Mouse (Mus musculus) brain, embryonic 14.5 days (tissue): ENCODE data around the gene Epdr1. TPM values are rescaled to one million over a fixed set of nuclear protein-coding genes. Genes with fewer than 3 reads are reported as not detected.
A peak's percentile ranks its signal among the peaks of the same experiment; 100 is the strongest.

Source experiments
- DNase-seq: peaks from one replicate; pipeline ENCODE4 v3.0.0-alpha.2; 2011; ENCODE audit warnings: low read depth
- CTCF ChIP-seq: fragments of 200-500 bp; IDR thresholded peaks from 2 replicates; pipeline ENCODE4 v1.5.1; 2012; ENCODE audit warnings: inconsistent platforms, mild to moderate bottlenecking, moderate library complexity, borderline replicate concordance; ENCODE audit not compliant: insufficient read depth, insufficient read length; ENCODE audit errors: extremely low read depth
- POLR2A ChIP-seq: fragments of 200-500 bp; IDR thresholded peaks from 2 replicates; pipeline ENCODE4 v1.6.1; 2012; ENCODE audit warnings: mild to moderate bottlenecking, inconsistent platforms, borderline replicate concordance; ENCODE audit not compliant: poor library complexity, insufficient read depth, insufficient read length, severe bottlenecking; ENCODE audit errors: extremely low read depth
- polyA plus RNA-seq: library from polyadenylated mRNA; depleted of rRNA; stranded (reverse); fragments of >200 nt; gene quantifications from 2 replicates; pipeline ENCODE4 v1.2.3, GENCODE M21; 2012

The Epdr1 gene
- polyA plus RNA-seq, 1 experiment, result 15.5 TPM

DNA sequence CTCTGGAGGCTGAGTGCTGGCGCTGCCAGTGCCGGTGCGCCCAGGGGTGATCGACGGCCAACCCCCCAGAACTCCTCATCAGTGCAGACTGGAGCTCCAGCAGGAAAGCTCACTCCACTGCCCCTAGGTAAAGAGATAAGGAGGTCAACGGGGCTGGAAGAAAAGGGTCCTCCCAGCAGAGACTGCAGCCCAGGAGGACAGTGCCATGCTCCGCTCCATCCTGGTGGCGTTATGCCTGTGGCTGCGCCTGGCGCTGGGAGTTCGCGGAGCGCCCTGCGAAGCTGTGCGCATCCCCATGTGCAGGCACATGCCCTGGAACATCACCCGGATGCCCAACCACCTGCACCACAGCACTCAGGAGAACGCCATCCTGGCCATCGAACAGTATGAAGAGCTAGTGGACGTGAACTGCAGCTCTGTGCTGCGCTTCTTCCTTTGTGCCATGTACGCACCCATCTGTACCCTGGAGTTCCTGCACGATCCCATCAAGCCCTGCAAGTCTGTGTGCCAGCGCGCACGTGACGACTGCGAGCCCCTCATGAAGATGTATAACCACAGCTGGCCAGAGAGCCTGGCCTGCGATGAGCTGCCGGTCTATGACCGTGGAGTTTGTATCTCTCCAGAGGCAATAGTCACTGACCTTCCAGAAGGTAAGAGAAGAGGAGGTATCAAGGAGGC lies 3.6 kb upstream of the Epdr1 start:
- peak; percentile 62 for DNase-seq
- TF ChIP-seq CTCF (no peak), POLR2A (no peak)

DNA sequence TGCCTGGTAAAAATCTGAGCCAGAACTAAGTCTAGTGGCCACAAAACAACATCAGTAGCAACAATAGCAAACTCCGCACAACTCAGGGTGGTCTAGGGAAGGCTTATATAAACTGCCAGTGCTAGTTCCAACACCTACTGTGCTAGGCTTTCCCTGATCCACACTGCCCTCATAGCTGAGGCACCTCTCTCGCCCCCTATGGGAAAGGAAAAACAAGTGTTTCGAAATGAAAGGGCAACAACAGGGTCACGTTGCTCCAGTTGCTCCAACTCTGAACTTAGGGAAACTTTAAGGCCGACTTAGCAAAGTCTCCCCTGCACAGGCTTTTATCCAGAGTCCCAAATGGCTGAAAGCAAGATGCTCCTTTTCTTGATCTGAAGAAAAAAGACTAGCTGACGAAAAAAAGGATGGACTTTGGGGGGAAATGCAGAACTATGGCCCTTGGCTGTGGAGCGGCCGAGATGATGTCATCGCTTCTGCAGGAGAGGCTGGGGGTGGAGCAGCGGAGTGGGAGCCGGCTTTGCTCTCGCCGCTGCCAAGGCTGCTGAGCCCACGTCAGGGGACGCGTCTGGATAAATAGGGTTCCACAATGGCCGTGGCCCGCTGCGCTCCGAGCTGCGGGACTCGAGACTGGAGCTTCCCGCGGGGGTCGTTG lies 3.0 kb upstream of the Epdr1 start, which contains the start of gene Sfrp4:
Sfrp4 (plus strand) TSS at position 532 of the 655 bp plus-strand sequence.
- TF ChIP-seq POLR2A (no peak), CTCF (peak; percentile 39; the same call in 1 of the 2 replicates)
- peak; percentile 84 for DNase-seq

DNA sequence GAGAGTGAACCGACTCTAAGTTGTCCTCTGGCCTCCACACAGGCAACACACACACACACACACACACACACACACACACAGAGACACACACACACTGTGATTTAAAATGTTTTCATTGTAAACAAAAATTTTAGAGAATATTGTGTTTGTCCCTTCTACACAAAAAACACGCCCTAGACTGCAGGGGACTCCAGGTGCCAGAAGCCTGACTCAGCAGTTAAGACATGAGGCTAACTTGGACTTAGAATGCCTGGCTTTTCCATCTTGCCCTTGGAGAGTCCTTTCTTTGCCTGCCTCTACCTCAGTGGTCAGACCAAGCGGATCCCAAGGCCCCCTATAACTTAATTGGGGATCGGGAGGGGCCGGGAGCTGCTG lies 899 bp downstream of the Epdr1 start:
- TF ChIP-seq CTCF, result no peak
- no peak for TF ChIP-seq POLR2A
- peak; percentile 74 for DNase-seq

- no peak for DNase-seq
- TF ChIP-seq POLR2A, result no peak
- no peak for TF ChIP-seq CTCF
Measured at GRCm38 (mm10) chr13:19618081-19618480, 1.6 kb downstream of the Epdr1 start.

DNA sequence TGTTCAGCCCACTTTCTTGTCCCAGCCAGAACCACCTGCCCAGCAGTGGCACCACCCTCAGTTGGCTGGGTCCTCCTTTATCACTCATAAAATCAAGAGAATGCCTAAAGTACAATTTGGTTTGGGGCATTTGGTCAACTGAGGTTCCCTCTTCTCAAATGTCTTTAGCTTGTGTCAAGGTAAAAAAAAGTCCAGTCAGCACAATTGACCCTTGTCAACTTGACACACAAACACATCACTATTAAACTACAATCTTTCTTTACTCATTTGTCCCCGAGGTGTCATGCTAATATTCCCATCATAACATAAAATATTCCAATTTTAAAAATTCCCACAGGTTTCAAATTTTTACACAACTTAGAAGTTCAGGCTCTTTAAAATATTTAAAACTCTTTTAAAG lies 5.4 kb downstream of the Epdr1 start:
- DNase-seq, result no peak

DNA sequence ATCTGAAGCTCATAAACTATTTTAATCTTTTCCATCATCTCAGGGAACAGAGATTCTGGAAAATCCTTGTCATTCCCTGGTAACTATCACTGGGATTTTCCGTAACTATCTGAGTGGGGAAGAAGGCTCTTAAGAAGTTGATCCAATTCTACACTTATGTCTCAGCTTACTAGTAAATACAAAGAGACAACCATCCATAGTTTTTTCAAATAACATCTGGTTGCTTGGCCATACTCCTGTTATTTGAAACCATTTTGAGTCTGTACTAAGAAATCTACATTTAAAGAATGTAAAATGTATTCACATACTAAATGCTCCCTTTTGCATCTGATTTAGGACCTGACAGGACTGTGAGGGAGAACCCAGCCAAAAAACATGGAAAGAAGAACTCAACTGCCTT lies 6.3 kb downstream of the Epdr1 start:
- no peak for TF ChIP-seq CTCF
- TF ChIP-seq POLR2A, result no peak
- DNase-seq, result no peak

More for the DNA sequence above, 5.4 kb downstream of the Epdr1 start:
- no peak for TF ChIP-seq CTCF
- TF ChIP-seq POLR2A, result no peak

- DNase-seq, result no peak
- TF ChIP-seq CTCF, result no peak
- no peak for TF ChIP-seq POLR2A
Measured at GRCm38 (mm10) chr13:19612963-19613362, 6.8 kb downstream of the Epdr1 start.

GRCm38 (mm10) chr13:19612348-19612747 lies 7.4 kb downstream of the Epdr1 start:
- TF ChIP-seq CTCF, result no peak
- no peak for TF ChIP-seq POLR2A
- peak; percentile 83 for DNase-seq

DNA sequence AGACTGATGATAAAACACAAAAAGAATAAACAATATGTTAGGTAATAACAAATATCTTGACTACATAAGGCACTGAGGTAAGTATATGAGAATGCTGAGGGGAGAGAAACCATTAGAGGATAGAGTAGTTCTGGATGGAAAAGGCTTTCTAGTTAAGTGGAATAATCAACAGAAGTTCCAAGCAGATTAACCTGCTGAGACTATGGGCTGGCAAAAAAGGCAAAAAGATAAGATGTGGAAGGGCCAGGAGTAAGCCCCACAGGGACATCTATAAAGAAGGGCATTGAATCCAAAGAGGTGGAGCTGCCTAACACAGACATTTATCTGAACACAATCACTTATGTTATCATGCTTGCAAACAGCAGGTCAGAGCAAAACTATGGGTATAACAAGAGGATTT lies 11.6 kb downstream of the Epdr1 start:
- no peak for TF ChIP-seq POLR2A
- TF ChIP-seq CTCF, result no peak
- DNase-seq, result no peak

DNA sequence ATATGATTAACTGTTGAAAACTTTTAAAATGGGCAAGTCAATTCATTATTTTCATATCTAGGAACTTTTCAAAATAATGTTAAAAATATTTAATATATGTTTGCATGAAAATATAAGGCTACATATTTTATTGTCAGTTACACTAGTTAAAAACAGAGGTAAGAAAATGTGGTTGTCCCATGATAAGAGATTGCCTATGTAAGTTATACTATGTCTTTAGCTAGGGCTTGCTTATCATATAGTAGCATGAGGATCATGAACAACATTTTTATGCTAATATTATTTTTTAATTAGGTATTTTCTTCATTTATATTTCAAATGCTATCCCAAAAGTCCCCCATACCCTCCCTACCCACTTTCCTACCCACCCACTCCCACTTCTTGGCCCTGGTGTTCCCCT lies 14.8 kb downstream of the Epdr1 start:
- TF ChIP-seq POLR2A (no peak), CTCF (no peak)
- no peak for DNase-seq

GRCm38 (mm10) chr13:19603719-19604118 lies 16.0 kb downstream of the Epdr1 start:
- TF ChIP-seq POLR2A, result no peak
- TF ChIP-seq CTCF, result no peak
- no peak for DNase-seq

DNA sequence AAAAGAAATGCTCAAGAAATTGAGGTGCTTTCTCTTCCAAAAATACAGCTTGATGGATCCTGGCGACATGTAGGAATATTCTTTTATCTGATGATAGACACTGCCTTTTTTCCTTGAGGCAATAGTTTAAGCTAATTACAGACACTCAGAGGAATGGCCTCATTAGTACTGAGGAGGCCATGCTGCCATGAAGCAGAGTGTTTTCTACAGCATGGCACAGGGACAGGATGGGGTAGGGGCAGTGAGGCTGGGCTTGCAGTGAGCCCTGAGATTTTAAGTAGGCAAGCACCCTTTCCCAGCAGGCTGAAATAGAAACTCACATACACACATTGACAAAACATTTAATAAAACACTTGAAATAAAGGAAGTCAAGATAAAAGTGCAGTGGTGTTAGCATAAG lies 17.2 kb downstream of the Epdr1 start:
- TF ChIP-seq CTCF (no peak), POLR2A (no peak)
- DNase-seq, result peak; percentile 50
